Mouse (Mus musculus) stomach, postnatal 0 days (tissue): ENCODE results near the gene Sf3a2. TPM values are rescaled to one million over a fixed set of nuclear protein-coding genes. Genes with fewer than 3 reads are reported as not detected.

Experiments
- ATAC-seq: fragments of 200-750 bp; cut with Nextera tagmentation; 2 replicates; pipeline ENCODE4 v1.8.0; 2017; ENCODE audit not compliant: low FRiP score, low TSS enrichment
- DNase-seq: peaks from one replicate; pipeline ENCODE4 v3.0.0-alpha.2; 2016; ENCODE audit warnings: low spot score
- H3K27ac ChIP-seq: fragments of 300-500 bp; sonication (generic); replicated peaks from 2 replicates; pipeline ENCODE4 v1.5.1; 2014; ENCODE audit warnings: mild to moderate bottlenecking, control low read depth
- H3K27me3 ChIP-seq: fragments of 300-500 bp; sonication (generic); 2 replicates; pipeline ENCODE4 v1.6.1; 2014; ENCODE audit warnings: low read length; ENCODE audit not compliant: control insufficient read depth, insufficient read depth
- H3K36me3 ChIP-seq: fragments of 300-500 bp; sonication (generic); 2 replicates; pipeline ENCODE4 v1.6.1; 2014; ENCODE audit warnings: low read length, mixed read lengths; ENCODE audit not compliant: control insufficient read depth, insufficient read depth
- H3K4me1 ChIP-seq: fragments of 300-500 bp; sonication (generic); replicated peaks from 2 replicates; pipeline ENCODE4 v1.6.1; 2014; ENCODE audit warnings: antibody characterized with exemption; ENCODE audit not compliant: control insufficient read depth, insufficient read depth
- H3K4me2 ChIP-seq: fragments of 300-500 bp; sonication (generic); replicated peaks from 2 replicates; pipeline ENCODE4 v1.6.1; 2014; ENCODE audit warnings: low read depth, mild to moderate bottlenecking, control low read depth, moderate library complexity
- H3K4me3 ChIP-seq: fragments of 300-500 bp; sonication (generic); 2 replicates; pipeline ENCODE4 v1.5.1; 2014; ENCODE audit warnings: low read depth, low read length, control low read depth
- H3K9ac ChIP-seq: fragments of 300-500 bp; sonication (generic); 2 replicates; pipeline ENCODE4 v1.6.1; 2014; ENCODE audit warnings: mild to moderate bottlenecking, low read length, control low read depth, mixed read lengths
- H3K9me3 ChIP-seq: fragments of 300-500 bp; sonication (generic); 2 replicates; pipeline ENCODE4 v1.6.1; 2016; ENCODE audit warnings: low read length; ENCODE audit not compliant: control insufficient read depth
- CTCF ChIP-seq: IDR thresholded peaks from 2 replicates; pipeline ENCODE4 v1.5.1; 2016; ENCODE audit warnings: antibody characterized with exemption, low read depth, mild to moderate bottlenecking, moderate library complexity
- EP300 ChIP-seq: optimal IDR thresholded peaks from 2 replicates; pipeline ENCODE3; 2016; ENCODE audit warnings: antibody characterized with exemption
- WGBS: fragments of 180-500 bp; shearing (Covaris S2); extraction: QIAGEN DNeasy Blood & Tissue Kit; methylation state at CpG from one replicate; pipeline ENCODE4 v1.1.7; 2014; 5-methylcytosine and 5-hydroxymethylcytosine counted together
- polyA plus RNA-seq: library from polyadenylated mRNA; unstranded; fragments of >200 nt; fragmentation: Nextera tagmentation; extraction: Ambion mirVana; gene quantifications from 2 replicates; pipeline ENCODE4 v1.2.1, GENCODE M21; 2015

The Sf3a2 gene
- polyA plus RNA-seq, 1 experiment from 2014 or later = 27.7 TPM

DNA sequence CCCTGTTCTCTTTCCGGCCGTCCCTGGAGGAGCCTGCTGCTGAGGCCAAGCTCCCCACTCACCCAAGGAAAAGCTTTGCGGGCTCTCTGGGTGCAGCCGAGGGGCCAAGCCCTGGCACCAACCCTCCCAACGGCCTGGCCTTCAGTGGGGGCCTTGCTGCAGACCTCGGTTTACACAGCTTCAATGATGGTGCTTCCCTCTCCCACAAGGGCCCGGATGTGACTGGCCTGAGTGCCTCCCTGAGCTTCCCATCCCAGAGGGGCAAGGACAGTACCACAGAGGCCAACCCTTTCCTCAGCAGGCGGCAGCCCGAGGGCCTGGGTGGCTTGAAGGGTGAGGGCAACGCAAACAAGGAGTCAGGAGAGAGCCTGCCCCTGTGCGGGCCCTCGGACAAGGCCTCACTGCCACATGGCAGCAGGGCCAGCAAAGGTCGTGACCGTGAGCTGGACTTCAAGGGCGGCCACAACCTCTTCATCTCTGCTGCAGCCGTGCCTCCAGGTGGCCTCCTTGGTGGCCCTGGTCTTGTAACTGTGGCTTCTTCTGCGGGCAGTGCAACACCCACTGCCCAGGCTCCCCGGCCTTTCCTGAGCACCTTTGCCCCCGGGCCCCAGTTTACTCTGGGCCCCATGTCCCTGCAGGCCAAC is 7.1 kb upstream of the Sf3a2 start:
- Histone ChIP-seq H3K27ac (no peak overlapping the region), H3K9ac (no peak overlapping the region), H3K4me2 (no peak overlapping the region), H3K9me3 (no peaks in the 10 kb centered on the region), H3K27me3 (no peaks in the 10 kb centered on the region), H3K36me3 (peaks cover 61% of the 10 kb centered on the region), H3K4me1 (no peaks in the 10 kb centered on the region), H3K4me3 (no peak overlapping the region)
- no peak for ATAC-seq
- TF ChIP-seq CTCF (no peak), EP300 (no peak)
- DNase-seq = no peak
- 90% methylated on average over 19 of the region's 19 CpGs for WGBS

DNA sequence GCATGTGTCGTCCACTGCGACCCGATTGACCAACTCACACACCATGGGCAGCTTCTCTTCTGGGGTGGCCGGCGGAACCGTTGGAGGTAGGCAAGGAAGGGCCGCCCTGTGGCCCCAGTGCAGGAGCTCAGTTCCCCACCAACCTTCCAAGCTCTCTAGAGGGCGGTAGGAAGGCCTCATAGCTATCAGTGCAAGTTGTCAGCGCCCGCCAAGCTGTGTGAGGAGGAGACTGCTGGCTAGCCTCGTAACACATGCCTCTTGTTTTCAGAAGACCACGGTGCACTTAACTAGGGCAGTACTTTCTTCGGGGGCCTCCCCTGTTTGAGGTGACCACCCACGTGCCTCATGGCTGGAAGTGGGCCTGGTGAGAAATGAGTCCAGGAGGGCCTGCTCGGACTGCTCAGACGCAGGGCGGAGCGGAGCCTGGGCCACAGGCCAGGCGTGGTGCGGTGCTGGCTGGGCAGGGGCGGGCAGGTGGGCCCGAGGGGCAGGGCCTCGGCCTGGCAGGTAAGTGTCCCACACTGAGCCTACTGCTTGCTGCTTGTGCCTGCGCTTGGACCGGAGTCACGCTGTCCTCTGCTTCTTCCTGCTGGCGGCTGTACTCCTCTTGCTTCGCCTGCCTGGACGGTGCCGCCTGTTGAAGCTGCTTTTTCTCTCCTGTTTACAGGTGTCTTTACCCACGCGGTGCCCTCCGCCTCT is 6.4 kb upstream of the Sf3a2 start:
- H3K27me3 ChIP-seq = no peaks in the 10 kb centered on the region
- H3K4me3 ChIP-seq = no peak overlapping the region
- no peak overlapping the region for H3K4me2 ChIP-seq
- H3K27ac ChIP-seq = no peak overlapping the region
- no peaks in the 10 kb centered on the region for H3K9me3 ChIP-seq
- no peak for ATAC-seq
- no peak overlapping the region for H3K9ac ChIP-seq
- 71% methylated on average over 30 of the region's 33 CpGs for WGBS
- DNase-seq = no peak
- TF ChIP-seq CTCF = no peak
- TF ChIP-seq EP300 = no peak
- no peaks in the 10 kb centered on the region; the same call in 1 of the 2 replicates for H3K4me1 ChIP-seq
- peaks cover 58% of the 10 kb centered on the region for H3K36me3 ChIP-seq

DNA sequence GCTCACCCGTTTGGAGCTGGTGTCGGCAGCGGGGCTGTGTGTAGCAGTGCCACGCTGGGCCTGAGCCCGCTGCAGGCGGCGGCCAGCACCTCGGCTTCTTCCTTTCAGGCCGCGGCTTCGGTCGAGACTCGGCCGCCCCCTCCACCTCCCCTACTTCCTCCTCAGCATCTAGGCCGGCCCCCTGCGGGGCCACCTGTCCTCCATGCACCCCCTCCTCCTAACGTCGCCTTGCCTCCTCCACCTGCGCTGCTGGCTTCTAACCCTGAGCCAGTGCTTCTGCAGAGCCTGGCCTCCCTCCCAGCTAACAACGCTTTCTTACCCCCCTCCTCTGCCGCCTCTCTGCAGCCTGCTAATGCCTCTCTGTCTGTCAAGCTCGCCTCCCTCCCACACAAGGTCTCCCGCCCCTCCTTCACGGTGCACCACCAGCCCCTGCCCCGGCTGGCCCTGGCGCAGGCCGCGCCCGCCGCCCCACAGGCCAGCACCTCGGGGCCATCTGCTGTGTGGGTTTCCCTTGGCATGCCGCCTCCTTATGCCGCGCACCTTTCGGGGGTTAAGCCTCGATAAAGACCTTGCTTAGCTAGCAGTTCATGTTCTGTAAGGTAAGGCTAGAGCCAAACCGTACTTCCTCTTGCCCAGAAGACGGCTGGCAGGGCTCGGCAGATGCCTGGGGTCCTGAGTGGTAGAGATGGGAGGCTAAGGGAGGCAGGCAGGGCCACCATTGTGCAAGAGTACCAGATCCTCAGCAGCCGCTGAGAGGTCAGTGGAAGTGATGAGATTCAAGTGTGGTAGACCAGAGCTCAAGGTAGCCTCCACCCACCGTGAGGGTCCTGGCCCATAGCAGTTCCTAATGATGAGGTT is 5.6 kb upstream of the Sf3a2 start:
- 62% methylated on average over 38 of the region's 41 CpGs for WGBS
- no peaks in the 10 kb centered on the region for H3K9me3 ChIP-seq
- H3K27ac ChIP-seq = no peak overlapping the region

DNA sequence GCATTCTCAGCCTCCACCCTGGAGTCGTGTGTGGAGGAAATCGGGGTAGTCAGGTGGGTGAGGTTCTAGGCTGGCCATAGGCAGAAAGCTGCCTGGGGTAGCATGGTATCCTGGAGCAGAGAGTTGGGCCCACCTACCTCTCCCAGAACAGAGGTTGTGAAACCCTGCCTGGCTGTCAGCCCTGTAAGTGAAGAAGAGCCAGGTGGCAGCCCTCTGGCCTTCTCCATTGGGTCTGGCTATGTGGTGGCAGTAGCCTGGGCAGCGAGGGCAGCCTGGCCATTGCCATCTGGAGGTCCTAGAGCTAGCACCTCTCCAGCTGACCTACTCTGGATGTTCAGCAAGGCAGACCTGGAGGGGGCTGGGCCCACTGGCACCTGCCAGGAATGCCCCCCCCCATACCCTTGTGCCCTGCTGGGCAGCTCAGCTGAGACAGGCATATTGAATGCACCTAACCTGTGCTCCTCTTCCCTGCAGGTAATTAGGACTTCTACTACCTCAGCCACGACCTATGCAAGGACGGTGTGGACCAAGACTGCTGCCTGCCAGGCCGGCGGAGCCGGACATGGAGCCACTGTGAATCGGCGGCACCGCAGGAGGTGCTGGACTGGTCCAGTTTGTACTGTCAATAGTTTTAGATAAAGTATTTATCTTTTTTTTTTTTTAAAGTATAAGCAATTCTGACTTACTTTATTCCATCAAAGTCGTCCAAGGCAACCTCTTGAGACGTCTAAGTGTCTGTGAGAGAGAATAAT is 4.8 kb upstream of the Sf3a2 start:
- 84% methylated on average over 13 of the region's 13 CpGs for WGBS
- peaks cover 45% of the 10 kb centered on the region for H3K36me3 ChIP-seq
- H3K9ac ChIP-seq = 0 out of 2 replicates have a peak overlapping the region, but pooled peaks have one; percentile 4

More for the DNA sequence above, 5.6 kb upstream of the Sf3a2 start:
- DNase-seq (no peak), ATAC-seq (no peak)
- Histone ChIP-seq H3K36me3 (peaks cover 53% of the 10 kb centered on the region), H3K27me3 (no peaks in the 10 kb centered on the region), H3K4me1 (peaks cover 4% of the 10 kb centered on the region), H3K4me2 (no peak overlapping the region), H3K9ac (no peak overlapping the region), H3K4me3 (no peak overlapping the region)
- TF ChIP-seq CTCF = no peak
- no peak for TF ChIP-seq EP300

DNA sequence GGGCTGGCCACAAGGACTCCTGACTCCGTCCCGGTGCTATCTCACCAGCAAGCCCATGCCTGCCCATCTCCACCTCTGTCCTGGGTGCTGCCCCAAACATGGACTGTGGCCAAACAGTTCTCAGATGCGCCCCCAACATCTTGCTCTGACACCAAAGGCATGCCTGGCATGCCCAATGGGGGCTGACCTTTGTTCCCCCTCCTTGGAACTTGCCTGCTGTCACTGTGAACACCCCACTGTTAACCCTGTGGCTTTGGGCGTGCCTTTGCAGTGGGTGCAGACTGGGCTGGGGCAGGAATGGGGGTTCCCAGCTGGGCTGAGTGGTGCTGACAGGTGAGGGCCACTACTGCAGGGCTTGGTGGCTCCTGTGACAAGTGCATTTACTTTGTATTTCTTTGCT is 4.2 kb upstream of the Sf3a2 start:
- Histone ChIP-seq H3K9me3 (no peaks in the 10 kb centered on the region), H3K27ac (no peak overlapping the region), H3K27me3 (no peaks in the 10 kb centered on the region), H3K4me2 (no peak overlapping the region), H3K4me1 (peaks cover 4% of the 10 kb centered on the region), H3K9ac (no peak overlapping the region), H3K4me3 (no peak overlapping the region), H3K36me3 (peaks cover 41% of the 10 kb centered on the region)
- DNase-seq (no peak), ATAC-seq (no peak)
- 80% methylated on average over 4 of the region's 4 CpGs for WGBS
- TF ChIP-seq EP300 = no peak
- no peak for TF ChIP-seq CTCF

More for the DNA sequence above, 4.8 kb upstream of the Sf3a2 start:
- H3K27ac ChIP-seq = no peak overlapping the region
- H3K4me3 ChIP-seq = no peak overlapping the region
- DNase-seq (no peak), ATAC-seq (no peak)
- no peaks in the 10 kb centered on the region for H3K27me3 ChIP-seq
- H3K4me1 ChIP-seq = peaks cover 4% of the 10 kb centered on the region
- H3K9me3 ChIP-seq = no peaks in the 10 kb centered on the region
- no peak for TF ChIP-seq EP300
- TF ChIP-seq CTCF = no peak
- no peak overlapping the region for H3K4me2 ChIP-seq
